Mouse (Mus musculus) splenic B cell, adult 2 months (primary cell): Measurements from ENCODE around the gene Comp.

Source experiments
- DNase-seq: peaks from one replicate; pipeline ENCODE4 v3.0.0-alpha.2; 2011; ENCODE audit warnings: low read depth, low spot score
- H3K27me3 ChIP-seq: 2 replicates; pipeline ENCODE4 v1.6.1; 2012; ENCODE audit warnings: mild to moderate bottlenecking, low read length, moderate library complexity, mixed read lengths; ENCODE audit not compliant: control insufficient read depth, poor library complexity, insufficient read depth, severe bottlenecking
- H3K36me3 ChIP-seq: 2 replicates; pipeline ENCODE4 v1.6.1; 2012; ENCODE audit warnings: mild to moderate bottlenecking, low read length, moderate library complexity, mixed read lengths; ENCODE audit not compliant: control insufficient read depth, poor library complexity, insufficient read depth, severe bottlenecking

The Comp gene

GRCm38 (mm10) chr8:70344279-70344678, 29.1 kb upstream of the Comp start:
- H3K27me3 ChIP-seq: no peaks in the 10 kb centered on the region
- DNase-seq: no peak
- H3K36me3 ChIP-seq: peaks cover 6% of the 10 kb centered on the region

DNA sequence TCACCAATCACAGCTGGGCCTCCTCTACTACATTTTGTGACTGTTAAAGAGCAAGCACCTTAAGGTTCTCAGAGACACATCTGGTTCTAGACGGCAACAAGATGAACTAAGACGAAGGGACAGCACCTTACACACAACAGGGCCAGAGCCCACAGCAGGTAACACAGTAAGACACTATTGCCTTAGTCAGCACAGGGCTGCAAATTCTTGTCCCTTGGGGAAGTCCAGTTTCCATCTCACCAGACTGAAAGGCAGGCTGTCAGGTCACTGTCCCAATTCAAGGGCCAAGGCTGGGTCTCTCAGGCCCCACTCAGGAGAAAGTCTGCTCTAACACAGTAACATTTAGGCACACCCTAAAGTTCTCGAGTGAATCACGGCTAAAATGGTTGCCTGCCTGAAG, 25.9 kb upstream of the Comp start:
- no peak for DNase-seq
- Histone ChIP-seq H3K27me3 (no peaks in the 10 kb centered on the region), H3K36me3 (peaks cover 2% of the 10 kb centered on the region; the same call in 1 of the 2 replicates)

DNA sequence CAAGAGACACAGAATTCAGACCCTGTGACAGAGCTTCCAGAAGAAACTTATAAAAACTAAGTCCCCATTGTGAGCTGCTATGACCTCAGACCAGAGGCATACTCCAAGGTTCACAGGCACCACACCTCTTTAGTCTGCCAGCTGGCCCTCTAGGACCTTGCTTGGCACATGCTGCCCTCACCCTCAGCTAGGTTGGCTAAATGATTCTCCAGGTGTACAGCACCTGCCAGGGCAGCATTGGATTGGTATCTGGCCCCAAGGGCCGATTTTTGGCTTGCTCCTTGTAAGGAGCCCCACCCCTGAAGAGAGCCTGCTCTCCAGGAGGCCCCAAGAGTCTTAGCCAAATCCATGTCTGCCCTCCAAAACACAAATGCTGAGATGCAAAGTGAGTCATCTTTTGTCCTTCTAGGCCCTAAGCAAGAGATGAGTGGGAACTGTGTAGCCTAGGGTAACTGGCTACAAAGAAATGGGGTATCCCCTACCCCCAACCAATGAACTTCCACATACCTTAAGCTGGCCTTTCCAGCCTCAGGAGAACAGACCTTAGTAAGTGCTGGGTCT, 25.4 kb upstream of the Comp start:
- DNase-seq: no peak
- no peaks in the 10 kb centered on the region for H3K27me3 ChIP-seq

GRCm38 (mm10) chr8:70351035-70351999, 22.0 kb upstream of the Comp start:
- no peak for DNase-seq
- Histone ChIP-seq H3K27me3 (no peaks in the 10 kb centered on the region), H3K36me3 (no peaks in the 10 kb centered on the region; the same call in 1 of the 2 replicates)

More for the DNA sequence above, 25.4 kb upstream of the Comp start:
- no peaks in the 10 kb centered on the region; the same call in 1 of the 2 replicates for H3K36me3 ChIP-seq

GRCm38 (mm10) chr8:70352000-70352384, 21.4 kb upstream of the Comp start:
- Histone ChIP-seq H3K36me3 (no peaks in the 10 kb centered on the region; the same call in 1 of the 2 replicates), H3K27me3 (no peaks in the 10 kb centered on the region)
- no peak for DNase-seq

DNA sequence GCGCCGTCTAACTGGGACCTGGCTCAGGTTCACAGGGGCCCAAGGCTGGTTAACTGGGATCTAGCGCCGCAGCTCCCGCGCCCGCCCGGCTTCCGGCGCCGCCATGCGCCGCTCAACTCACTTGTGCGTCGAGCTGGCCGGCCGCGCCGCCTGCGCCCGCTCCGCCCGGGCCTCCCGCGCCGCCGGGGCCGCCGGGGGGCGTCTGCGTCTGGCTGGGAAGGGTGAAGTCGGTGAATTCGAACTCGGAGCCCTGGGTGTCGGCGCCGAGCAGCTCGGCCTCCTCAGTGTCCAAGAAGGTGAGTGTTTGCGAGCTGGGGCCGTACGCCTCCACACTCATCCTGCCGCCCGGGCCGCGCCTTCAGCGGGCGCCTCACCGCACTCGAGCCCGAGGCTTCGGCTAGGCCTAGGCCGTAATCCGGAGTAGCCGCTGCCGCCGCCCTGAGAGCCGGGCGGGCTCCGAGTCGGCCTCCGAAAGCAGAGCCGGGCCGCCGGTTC, 20.7 kb upstream of the Comp start:
- DNase-seq: no peak
- Histone ChIP-seq H3K27me3 (no peaks in the 10 kb centered on the region), H3K36me3 (no peaks in the 10 kb centered on the region; the same call in 1 of the 2 replicates)

DNA sequence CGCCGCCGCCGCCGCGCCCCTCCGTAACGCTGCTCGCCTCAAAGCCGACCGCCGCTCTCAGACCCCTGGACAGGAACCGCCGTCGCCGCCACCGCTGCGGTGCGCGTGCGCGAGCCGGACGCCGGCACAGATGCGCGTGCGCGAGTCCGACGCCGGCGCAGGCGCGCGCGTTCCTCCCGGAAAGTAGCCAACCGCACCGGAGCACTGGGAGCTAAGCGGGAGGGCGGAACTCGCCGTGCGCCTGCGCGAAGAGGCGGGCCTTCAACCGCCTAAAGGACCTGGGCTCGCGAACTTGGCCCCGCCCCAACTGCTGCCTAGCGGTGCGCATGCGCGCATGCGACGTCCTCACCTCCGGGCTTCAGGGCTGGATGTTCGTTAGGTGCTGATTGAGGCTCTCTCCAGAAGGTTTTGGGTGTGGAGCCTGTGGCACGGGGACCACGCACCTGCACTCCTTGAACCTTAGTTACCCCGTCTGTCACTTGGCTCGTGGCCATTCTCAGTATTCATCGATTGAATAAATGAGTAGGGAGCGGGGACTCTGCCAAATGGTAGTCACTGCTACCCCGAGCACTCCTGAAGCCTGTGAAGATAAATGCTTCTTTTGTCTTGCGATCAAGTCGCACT, 20.1 kb upstream of the Comp start, which contains the start of gene Upf1:
TSS of gene Upf1 (minus strand) at position 85 of the 624 bp plus-strand sequence.
- peak; percentile 100 for DNase-seq
- H3K36me3 ChIP-seq: no peaks in the 10 kb centered on the region; the same call in 1 of the 2 replicates
- H3K27me3 ChIP-seq: no peaks in the 10 kb centered on the region

- H3K27me3 ChIP-seq: no peaks in the 10 kb centered on the region
- H3K36me3 ChIP-seq: no peaks in the 10 kb centered on the region; the same call in 1 of the 2 replicates
- peak; percentile 27 for DNase-seq
Measured at GRCm38 (mm10) chr8:70354004-70354403, 19.4 kb upstream of the Comp start.

DNA sequence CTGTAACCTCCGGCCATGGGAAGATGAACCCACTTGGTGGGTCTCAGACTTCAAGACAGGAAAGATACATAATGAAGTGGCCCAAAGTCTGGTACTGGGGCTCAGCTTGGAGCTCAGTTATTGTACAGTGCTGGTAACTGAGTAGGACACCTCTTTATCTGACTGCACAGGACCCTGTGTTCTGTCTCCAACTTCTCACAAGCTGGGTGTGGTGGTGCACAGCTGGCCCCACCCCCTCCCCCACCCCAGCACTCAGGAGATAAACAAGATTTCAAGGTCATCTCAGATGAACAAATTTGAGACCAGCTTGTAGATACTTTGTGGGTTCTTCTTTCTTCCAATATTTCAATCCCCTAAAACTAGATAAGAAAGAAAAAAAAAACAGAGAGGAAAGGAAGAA, 17.2 kb upstream of the Comp start:
- no peak for DNase-seq
- Histone ChIP-seq H3K36me3 (no peaks in the 10 kb centered on the region), H3K27me3 (no peaks in the 10 kb centered on the region)

GRCm38 (mm10) chr8:70359411-70359810, 13.9 kb upstream of the Comp start:
- no peak for DNase-seq
- Histone ChIP-seq H3K27me3 (no peaks in the 10 kb centered on the region), H3K36me3 (no peaks in the 10 kb centered on the region)

DNA sequence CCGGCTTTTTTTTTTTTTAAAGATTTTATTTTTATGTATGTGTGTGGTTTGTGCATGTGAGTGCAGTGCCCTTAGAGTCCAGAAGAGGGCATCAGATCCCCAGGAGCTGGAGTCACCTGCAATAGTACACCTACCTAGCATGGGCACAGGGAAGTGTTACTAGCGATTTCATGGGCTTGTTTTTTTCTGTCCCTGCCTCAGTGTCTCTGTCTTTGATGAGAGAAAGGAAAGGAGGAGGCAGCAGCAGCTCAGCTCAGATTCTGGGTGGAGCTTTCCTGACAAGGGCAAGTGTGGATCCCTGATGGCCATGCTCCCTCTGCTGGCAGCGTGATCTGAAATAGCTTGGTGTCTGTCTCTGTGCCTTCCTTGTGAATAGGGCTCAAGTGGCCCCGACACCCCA, 12.6 kb upstream of the Comp start:
- H3K27me3 ChIP-seq: no peaks in the 10 kb centered on the region
- no peaks in the 10 kb centered on the region for H3K36me3 ChIP-seq
- DNase-seq: peak; percentile 55

DNA sequence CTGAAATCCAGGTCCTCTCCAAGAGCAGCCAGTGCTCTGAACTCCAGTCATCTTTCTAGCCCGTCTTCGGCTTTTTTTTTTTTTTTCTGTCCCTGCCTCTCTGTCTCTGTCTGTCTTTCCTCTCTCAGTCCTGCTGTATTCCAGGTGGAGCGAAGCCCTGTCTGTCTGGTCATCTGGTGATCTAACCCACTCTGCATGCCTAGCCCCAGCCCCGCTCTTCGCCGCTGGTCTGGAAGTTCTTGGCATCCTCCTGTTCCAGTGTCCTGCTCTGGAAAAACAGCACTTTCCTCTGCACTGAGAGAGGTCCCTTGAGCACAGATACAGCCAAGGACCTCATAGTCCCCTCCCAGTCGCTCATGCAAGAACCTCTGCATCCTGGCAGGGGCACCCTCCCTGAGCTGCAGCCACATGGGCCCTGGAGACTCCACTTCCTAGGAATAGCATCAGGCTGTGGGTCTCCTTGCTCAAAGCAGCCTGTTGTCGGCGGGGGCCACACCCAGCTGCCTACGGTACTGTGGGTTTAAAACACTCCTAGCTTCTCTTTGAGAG, 11.8 kb upstream of the Comp start:
- Histone ChIP-seq H3K27me3 (no peaks in the 10 kb centered on the region), H3K36me3 (no peaks in the 10 kb centered on the region)
- no peak for DNase-seq

GRCm38 (mm10) chr8:70364066-70364465, 9.3 kb upstream of the Comp start:
- no peaks in the 10 kb centered on the region for H3K36me3 ChIP-seq
- no peak for DNase-seq

DNA sequence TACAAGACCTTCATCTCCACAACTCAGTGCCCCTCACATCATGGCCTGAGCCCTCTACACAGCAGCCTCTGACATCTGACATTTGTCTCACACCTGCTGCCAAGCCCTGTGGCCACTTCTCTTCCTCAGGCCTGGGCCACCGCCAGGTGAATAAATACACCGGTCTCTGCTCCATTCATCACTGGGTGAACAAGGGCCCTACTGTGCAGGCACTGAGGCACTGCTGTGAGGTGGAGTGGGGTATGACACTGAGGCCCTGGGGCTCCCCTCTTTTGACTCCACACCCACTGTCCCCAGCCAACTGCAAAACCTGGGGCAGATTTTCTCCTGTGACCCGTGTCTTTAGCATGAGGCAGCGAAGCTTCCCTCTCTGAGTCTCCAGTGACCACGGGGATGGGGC, 6.8 kb upstream of the Comp start:
- DNase-seq: no peak
- Histone ChIP-seq H3K27me3 (peaks cover 2% of the 10 kb centered on the region; the same call in 1 of the 2 replicates), H3K36me3 (no peaks in the 10 kb centered on the region)

More at GRCm38 (mm10) chr8:70364066-70364465, 9.3 kb upstream of the Comp start:
- H3K27me3 ChIP-seq: no peaks in the 10 kb centered on the region
